Mouse (Mus musculus): ENCODE data around the gene Sema4b.

DNA sequence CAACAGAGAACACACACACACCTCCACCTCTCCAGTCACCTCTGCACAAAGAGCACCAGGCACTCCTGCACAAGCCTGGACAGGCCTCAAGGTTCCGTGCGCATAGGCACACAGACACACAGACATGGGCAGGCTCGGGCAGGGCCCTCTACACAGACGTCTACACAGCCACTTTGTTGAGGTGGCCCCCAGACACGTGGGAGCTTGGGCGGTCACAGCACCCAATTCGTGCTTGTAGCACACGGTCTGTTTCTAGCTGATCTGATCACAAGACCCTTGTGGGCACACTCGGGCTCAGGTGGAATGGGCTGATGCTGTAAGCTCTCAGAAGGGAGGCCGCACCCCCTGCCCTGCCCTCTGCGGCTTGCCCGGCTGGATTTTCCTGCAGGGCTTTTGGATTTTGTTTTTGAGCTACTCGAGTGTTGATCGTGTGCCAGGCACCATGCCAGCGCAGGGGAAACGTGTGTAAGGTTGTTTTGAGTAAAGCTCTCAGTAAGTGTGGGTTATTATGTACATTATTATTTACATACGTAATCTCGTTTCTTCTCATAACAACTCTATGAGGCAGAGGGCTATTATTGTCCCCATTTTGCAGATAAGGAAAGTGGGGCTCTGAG lies 21.5 kb downstream of the Sema4b start:
- TF ChIP-seq EP300 (IDR thresholded peaks at IDR 0.05; ENCODE audit: insufficient read depth, low read depth, low read length): no peak
- TF ChIP-seq CTCF (IDR thresholded peaks at IDR 0.05): no peak
